ENCODE assay signal across 14 mouse cellular contexts in the genomic region with DNA sequence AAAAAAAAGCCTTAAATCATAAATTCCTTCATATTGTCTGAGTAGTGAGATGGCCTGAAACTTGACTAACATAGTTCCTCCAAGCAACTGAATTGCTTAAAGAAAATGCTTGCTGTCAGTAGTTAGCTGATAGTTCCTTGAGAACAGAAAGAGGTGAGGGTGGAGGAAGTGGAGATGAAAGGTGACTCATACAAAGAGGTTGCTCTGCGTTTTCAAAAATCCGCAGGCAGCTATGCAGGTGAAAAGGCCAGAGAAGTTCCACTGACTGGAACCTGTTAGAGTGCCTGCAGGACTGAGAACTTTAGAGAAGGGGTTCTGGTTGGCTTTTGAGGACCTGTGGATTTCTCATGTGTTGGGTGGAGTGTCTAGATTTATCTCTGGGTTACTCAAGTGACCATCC.
DNase-seq lines count a peak whose midpoint lies in the region.
"Had no signal": no experiment of that assay in that cellular context is flagged by ENCODE, and none has a peak within 500 bp of the region (broad histone marks: within the 10 kb centered on the region; RNA-seq: fewer than 3 reads in every experiment).

No protein-coding gene starts in this region.

- peak; percentile 51 for DNase-seq in CD4-positive helper T cell, adult 2 months (ENCODE audit: low read depth, low spot score)
- DNase-seq in induced T-regulatory cell, adult 2 months (ENCODE audit: low read depth) = peak; percentile 40
- peak; percentile 63 for DNase-seq in thymus, postnatal 0 days (ENCODE audit: low spot score)
- DNase-seq in thymus, postnatal 4 days = peak; percentile 39
- no peak for DNase-seq in left cerebral cortex, postnatal 10 days (ENCODE audit: extremely low spot score in 1 of 2, low spot score in 2 of 2)
- DNase-seq in heart, postnatal 4 days = no peak
- DNase-seq in gastrocnemius, postnatal 10 days = no peak
- DNase-seq: adrenal gland, postnatal 10 days; cerebellum, adult 8-10 months; cerebellum, postnatal 36 days; gastrocnemius, postnatal 14 days; kidney, adult 9 months; kidney, postnatal 10 days; lung, embryonic 14.5 days had no signal

- intact Hi-C loops in left cerebral cortex, postnatal 10 days (cut with DNase I) = no loop called here

Comparison
In these comparisons a context has a peak if more than half of its experiments do, and no peak if none do; other contexts are left out.
1. DNase-seq: peak in CD4-positive helper T cell, adult 2 months (single experiment), induced T-regulatory cell, adult 2 months (single experiment), thymus, postnatal 0 days (single experiment) and thymus, postnatal 4 days (single experiment); none in left cerebral cortex, postnatal 10 days (0 of 2), heart, postnatal 4 days (single experiment) and gastrocnemius, postnatal 10 days (single experiment).